Mouse (Mus musculus): Measurements from ENCODE around the gene Pibf1.

- TF ChIP-seq CTCF (IDR thresholded peaks at IDR 0.05; ENCODE audit: insufficient read depth, low read length) (no peak), POLR2A (IDR thresholded peaks at IDR 0.05; ENCODE audit: borderline replicate concordance, extremely low read depth, low read depth, low read length) (no peak)
Measured at GRCm38 (mm10) chr14:99146841-99147240, 47.6 kb downstream of the Pibf1 start.

All from lung, adult 2 months (tissue).